Mouse (Mus musculus) testis, adult 2 months (tissue): ENCODE data around the gene Fstl3. TPM values are rescaled to one million over a fixed set of nuclear protein-coding genes. Genes with fewer than 3 reads are reported as not detected.

ENCODE experiments used
- H3K27ac ChIP-seq: fragments of 200-500 bp; 2 replicates; pipeline ENCODE4 v1.5.1; 2012; ENCODE audit warnings: low read depth, low read length; ENCODE audit not compliant: control insufficient read depth, insufficient read depth
- H3K27me3 ChIP-seq: fragments of 200-500 bp; 2 replicates; pipeline ENCODE4 v1.6.1; 2012; ENCODE audit warnings: mild to moderate bottlenecking, low read length, moderate library complexity; ENCODE audit not compliant: control insufficient read depth, insufficient read depth
- H3K36me3 ChIP-seq: fragments of 200-500 bp; 2 replicates; pipeline ENCODE4 v1.6.1; 2012; ENCODE audit warnings: mild to moderate bottlenecking, low read length; ENCODE audit not compliant: control insufficient read depth, insufficient read depth
- H3K4me1 ChIP-seq: fragments of 200-500 bp; 2 replicates; pipeline ENCODE4 v1.6.1; 2012; ENCODE audit warnings: low read length; ENCODE audit not compliant: control insufficient read depth, insufficient read depth
- H3K4me3 ChIP-seq: fragments of 200-500 bp; 2 replicates; pipeline ENCODE4 v1.5.1; 2012; ENCODE audit warnings: low read depth, mild to moderate bottlenecking, low read length, moderate library complexity, mixed read lengths; ENCODE audit not compliant: control insufficient read depth
- CTCF ChIP-seq: fragments of 200-500 bp; IDR thresholded peaks from 2 replicates; pipeline ENCODE4 v1.5.1; 2012; ENCODE audit warnings: low read depth, mild to moderate bottlenecking, inconsistent platforms, low read length, moderate library complexity; ENCODE audit not compliant: control insufficient read depth, insufficient read depth, insufficient replicate concordance
- POLR2A ChIP-seq: fragments of 200-500 bp; IDR thresholded peaks from 2 replicates; pipeline ENCODE4 v1.6.1; 2012; ENCODE audit warnings: low read depth, mild to moderate bottlenecking, inconsistent platforms, low read length, moderate library complexity; ENCODE audit not compliant: control insufficient read depth
- polyA plus RNA-seq: library from polyadenylated mRNA; depleted of rRNA; stranded (reverse); fragments of >200 nt; gene quantifications from 2 replicates; pipeline ENCODE4 v1.2.3, GENCODE M21; 2012

Gene Fstl3
- polyA plus RNA-seq, 1 experiment, result 16.1 TPM

GRCm38 (mm10) chr10:79790861-79791260 is 13.8 kb downstream of the Fstl3 start, which contains the start of gene Prss57:
TSS of gene Prss57 (minus strand) at chr10:79790961.
- no peak within 1 kb of the TSS for H3K4me3 ChIP-seq
- no peaks in the 10 kb centered on the region for H3K36me3 ChIP-seq
- peaks cover 19% of the 10 kb centered on the region for H3K4me1 ChIP-seq
- no peak within 1 kb of the TSS for H3K27ac ChIP-seq
- TF ChIP-seq CTCF, result no peak
- no peaks in the 10 kb centered on the region for H3K27me3 ChIP-seq

- H3K36me3 ChIP-seq, result no peaks in the 10 kb centered on the region
- peaks cover 19% of the 10 kb centered on the region for H3K4me1 ChIP-seq
- H3K4me3 ChIP-seq, result no peak overlapping the region
- TF ChIP-seq POLR2A, result no peak
- TF ChIP-seq CTCF, result no peak
- H3K27ac ChIP-seq, result no peak overlapping the region
- H3K27me3 ChIP-seq, result no peaks in the 10 kb centered on the region
Measured at GRCm38 (mm10) chr10:79792339-79793040, 15.4 kb downstream of the Fstl3 start.

GRCm38 (mm10) chr10:79793051-79793737 is 16.1 kb downstream of the Fstl3 start, which contains the start of gene Palm:
TSS of gene Palm (plus strand) at chr10:79793572.
- Histone ChIP-seq H3K36me3 (no peaks in the 10 kb centered on the region), H3K4me1 (peaks cover 19% of the 10 kb centered on the region), H3K27me3 (no peaks in the 10 kb centered on the region), H3K27ac (peak within 1 kb of the TSS; percentile 59), H3K4me3 (peak within 1 kb of the TSS; percentile 83)
- TF ChIP-seq POLR2A (peak; percentile 17; the same call in 1 of the 2 replicates), CTCF (peak; percentile 68; the same call in 1 of the 2 replicates)

GRCm38 (mm10) chr10:79793738-79794490 is 16.8 kb downstream of the Fstl3 start:
- H3K4me3 ChIP-seq, result peak overlapping the region; percentile 83
- peak overlapping the region; percentile 56 for H3K27ac ChIP-seq
- TF ChIP-seq CTCF, result no peak
- TF ChIP-seq POLR2A, result no peak
- H3K27me3 ChIP-seq, result no peaks in the 10 kb centered on the region
- H3K4me1 ChIP-seq, result peaks cover 19% of the 10 kb centered on the region
- no peaks in the 10 kb centered on the region for H3K36me3 ChIP-seq

GRCm38 (mm10) chr10:79794491-79794931 is 17.4 kb downstream of the Fstl3 start:
- TF ChIP-seq CTCF (no peak), POLR2A (peak; percentile 51; the same call in 1 of the 2 replicates)
- peak overlapping the region; percentile 83 for H3K4me3 ChIP-seq
- no peaks in the 10 kb centered on the region for H3K27me3 ChIP-seq
- H3K27ac ChIP-seq, result peak overlapping the region; percentile 56
- no peaks in the 10 kb centered on the region for H3K36me3 ChIP-seq
- peaks cover 19% of the 10 kb centered on the region for H3K4me1 ChIP-seq

GRCm38 (mm10) chr10:79795905-79796304 is 18.8 kb downstream of the Fstl3 start:
- no peak for TF ChIP-seq POLR2A
- no peak for TF ChIP-seq CTCF
- H3K36me3 ChIP-seq, result no peaks in the 10 kb centered on the region
- H3K4me3 ChIP-seq, result no peak overlapping the region
- H3K4me1 ChIP-seq, result peaks cover 19% of the 10 kb centered on the region
- H3K27ac ChIP-seq, result no peak overlapping the region
- no peaks in the 10 kb centered on the region for H3K27me3 ChIP-seq

GRCm38 (mm10) chr10:79797326-79797725 is 20.3 kb downstream of the Fstl3 start:
- Histone ChIP-seq H3K4me3 (no peak overlapping the region), H3K4me1 (peaks cover 26% of the 10 kb centered on the region), H3K27ac (no peak overlapping the region), H3K36me3 (no peaks in the 10 kb centered on the region), H3K27me3 (no peaks in the 10 kb centered on the region)
- TF ChIP-seq POLR2A (no peak), CTCF (no peak)
